1 mouse cellular context compared by ENCODE assay signal in genomic region chr5:115183482-115183881, GRCm38 (mm10).
TF ChIP-seq lines count a peak whose summit lies in the region.

No protein-coding gene starts in this region.

TF ChIP-seq in MEL, 35 proteins besides CTCF, POLR2A, EP300 and RAD21:
- TF ChIP-seq TCF12 (IDR thresholded peaks at IDR 0.05; ENCODE audit: low read depth, low read length) (0 out of 2 replicates have a peak, but pooled peaks have one; percentile 8), TBP (IDR thresholded peaks at IDR 0.05; ENCODE audit: low read depth, low read length) (no peak), GABPA (IDR thresholded peaks at IDR 0.05; ENCODE audit: low read depth, low read length) (no peak), GATA1 (IDR thresholded peaks at IDR 0.05; ENCODE audit: low read depth, low read length) (peak; percentile 35; the same call in 1 of the 2 replicates), E2F4 (IDR thresholded peaks at IDR 0.05; ENCODE audit: borderline replicate concordance, low read depth, low read length) (no peak), ZKSCAN1 (IDR thresholded peaks at IDR 0.05; ENCODE audit: low read depth, low read length) (no peak), POLR2AphosphoS5 (IDR thresholded peaks at IDR 0.05; ENCODE audit: borderline replicate concordance, low read depth, low read length) (no peak), USF2 (IDR thresholded peaks at IDR 0.05; ENCODE audit: borderline replicate concordance in 1 of 2, insufficient read depth in 1 of 2, low read depth in 1 of 2, low read length in 2 of 2) (no peak), ETS1 (IDR thresholded peaks at IDR 0.05; ENCODE audit: low read depth, low read length) (no peak), MAFK (IDR thresholded peaks at IDR 0.05; ENCODE audit: borderline replicate concordance, low read depth, low read length) (no peak), MAZ (IDR thresholded peaks at IDR 0.05; ENCODE audit: low read depth, low read length) (no peak), TAL1 (IDR thresholded peaks at IDR 0.05; ENCODE audit: low read length) (peak; percentile 61), ZMIZ1 (IDR thresholded peaks at IDR 0.05; ENCODE audit: low read depth, low read length) (no peak)
